Mouse (Mus musculus) liver, adult (tissue): ENCODE data around the gene Sorcs3.

Experiments
- GATA4 ChIP-seq: IDR thresholded peaks from 2 replicates; pipeline ENCODE4 v1.6.1; 2014; ENCODE audit warnings: mild to moderate bottlenecking, low read length; ENCODE audit not compliant: insufficient replicate concordance

The Sorcs3 gene

DNA sequence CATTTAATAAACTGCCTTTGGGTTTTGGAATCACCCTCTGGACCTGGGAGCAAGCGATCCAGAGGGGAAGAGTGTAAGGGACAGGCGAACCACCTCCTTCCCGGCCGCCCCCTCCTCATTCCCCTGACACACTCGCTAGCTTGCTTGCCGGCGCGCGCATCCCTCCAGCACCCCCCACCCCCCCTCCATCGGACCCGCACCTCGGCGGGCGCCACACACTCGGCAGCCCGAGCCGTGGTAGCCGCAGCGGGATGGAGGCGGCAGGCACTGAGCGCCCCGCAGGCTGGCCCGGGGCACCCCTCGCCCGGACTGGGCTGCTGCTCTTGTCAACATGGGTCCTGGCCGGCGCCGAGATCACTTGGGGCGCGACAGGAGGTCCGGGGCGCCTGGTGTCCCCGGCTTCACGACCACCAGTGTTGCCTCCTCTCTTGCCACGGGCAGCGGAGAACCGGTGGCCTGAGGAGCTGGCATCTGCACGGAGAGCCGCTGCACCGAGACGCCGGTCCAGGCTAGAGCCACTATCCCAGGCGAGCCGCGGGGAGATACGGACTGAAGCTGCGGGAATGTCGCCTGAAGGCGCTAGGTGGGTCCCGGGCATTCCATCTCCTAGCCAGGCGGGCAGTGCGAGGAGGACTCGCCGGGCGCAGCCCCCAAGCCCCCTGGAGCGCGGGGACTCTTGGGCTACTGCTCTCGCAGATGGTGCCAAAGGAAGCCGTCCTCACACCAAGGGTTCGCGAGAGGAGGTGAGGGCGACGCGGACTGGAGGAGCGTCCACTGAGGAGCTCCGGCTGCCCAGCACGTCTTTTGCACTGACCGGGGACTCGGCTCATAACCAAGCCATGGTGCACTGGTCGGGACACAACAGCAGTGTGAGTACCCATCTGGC lies at the start of gene Sorcs3:
Sorcs3 (plus strand) TSS at position 97 of the 886 bp plus-strand sequence.
- TF ChIP-seq GATA4: no peak

DNA sequence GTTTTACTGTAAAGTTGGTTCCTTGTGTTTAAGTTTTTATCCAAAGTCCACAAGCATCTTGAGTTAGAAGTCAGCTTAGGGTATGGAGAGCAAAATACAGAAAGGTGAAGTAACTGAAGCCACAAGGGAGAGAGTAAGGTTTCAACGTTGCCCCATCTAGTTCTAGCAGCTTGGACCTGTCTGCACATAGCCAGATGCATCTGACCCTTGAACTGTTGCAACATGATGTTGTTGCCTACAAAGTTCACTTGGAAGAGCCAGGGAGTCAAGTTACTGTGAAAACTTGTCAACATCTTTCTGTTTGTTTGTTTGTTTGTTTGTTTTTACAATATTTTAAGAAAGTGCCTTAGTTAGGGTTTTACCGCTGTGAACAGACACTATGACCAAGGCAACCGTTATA lies 40.5 kb upstream of the Sorcs3 start:
- TF ChIP-seq GATA4: no peak

- TF ChIP-seq GATA4: no peak
Observed at GRCm38 (mm10) chr19:48167110-48167509, 38.7 kb upstream of the Sorcs3 start.

DNA sequence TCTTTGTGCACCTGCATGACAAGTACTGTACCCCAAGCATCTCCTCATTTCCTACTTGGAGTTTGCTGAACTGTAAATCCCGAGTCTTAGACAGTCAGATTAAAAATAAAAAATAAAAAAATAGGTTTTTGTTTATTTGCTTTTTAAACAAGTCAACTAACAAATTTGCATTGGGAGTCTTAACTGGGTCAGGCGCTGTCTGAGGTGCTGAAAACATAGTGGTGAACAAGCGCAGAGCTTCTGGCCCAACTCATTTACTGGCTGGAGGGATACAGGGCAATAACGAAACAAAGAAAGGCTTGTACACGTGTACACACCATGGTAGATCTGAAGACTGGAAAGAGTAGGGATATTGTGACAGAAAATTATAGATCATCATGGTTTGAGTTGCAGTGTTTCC lies 37.5 kb upstream of the Sorcs3 start:
- no peak for TF ChIP-seq GATA4

DNA sequence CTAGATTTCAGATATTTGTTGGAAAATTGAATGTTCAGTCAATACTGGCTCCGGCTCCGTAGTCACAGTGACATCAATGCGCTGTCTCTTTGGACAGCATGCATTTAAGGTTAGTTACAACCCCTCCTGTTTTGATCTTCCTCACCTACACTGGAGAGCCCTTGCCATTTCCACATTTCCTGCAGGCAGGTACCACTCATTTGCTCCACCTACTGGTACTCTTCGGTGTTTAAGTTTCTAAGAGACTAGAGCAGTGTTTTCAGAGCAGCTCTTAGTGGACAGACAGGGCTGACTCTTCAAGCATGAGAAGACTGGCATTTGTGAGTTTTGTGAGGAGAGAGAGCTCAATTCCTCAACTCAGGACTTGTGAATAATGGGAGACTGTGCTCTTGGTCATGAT lies 31.1 kb upstream of the Sorcs3 start:
- no peak for TF ChIP-seq GATA4

- TF ChIP-seq GATA4: no peak
Observed at GRCm38 (mm10) chr19:48203928-48204470, 1.8 kb upstream of the Sorcs3 start.

DNA sequence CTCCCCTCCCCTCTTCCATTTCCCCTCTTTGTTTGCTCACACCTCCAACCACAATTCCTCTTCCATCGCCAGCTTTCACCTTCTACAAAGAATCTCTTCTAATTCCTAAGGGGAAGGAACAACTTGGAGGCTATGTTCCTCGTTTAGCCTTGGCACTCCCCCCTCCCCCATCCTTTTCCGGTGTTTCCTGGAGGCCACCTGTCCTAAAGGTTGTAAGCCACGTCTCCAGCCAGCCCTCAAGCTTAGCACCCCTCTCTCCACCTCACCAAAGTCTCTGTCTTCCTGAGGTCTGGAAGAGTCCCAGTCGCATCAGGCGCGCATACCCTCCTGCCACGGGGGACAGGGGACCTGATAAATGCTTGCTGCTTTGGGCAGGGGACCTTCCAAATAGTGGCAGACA lies 1.3 kb upstream of the Sorcs3 start:
- no peak for TF ChIP-seq GATA4

DNA sequence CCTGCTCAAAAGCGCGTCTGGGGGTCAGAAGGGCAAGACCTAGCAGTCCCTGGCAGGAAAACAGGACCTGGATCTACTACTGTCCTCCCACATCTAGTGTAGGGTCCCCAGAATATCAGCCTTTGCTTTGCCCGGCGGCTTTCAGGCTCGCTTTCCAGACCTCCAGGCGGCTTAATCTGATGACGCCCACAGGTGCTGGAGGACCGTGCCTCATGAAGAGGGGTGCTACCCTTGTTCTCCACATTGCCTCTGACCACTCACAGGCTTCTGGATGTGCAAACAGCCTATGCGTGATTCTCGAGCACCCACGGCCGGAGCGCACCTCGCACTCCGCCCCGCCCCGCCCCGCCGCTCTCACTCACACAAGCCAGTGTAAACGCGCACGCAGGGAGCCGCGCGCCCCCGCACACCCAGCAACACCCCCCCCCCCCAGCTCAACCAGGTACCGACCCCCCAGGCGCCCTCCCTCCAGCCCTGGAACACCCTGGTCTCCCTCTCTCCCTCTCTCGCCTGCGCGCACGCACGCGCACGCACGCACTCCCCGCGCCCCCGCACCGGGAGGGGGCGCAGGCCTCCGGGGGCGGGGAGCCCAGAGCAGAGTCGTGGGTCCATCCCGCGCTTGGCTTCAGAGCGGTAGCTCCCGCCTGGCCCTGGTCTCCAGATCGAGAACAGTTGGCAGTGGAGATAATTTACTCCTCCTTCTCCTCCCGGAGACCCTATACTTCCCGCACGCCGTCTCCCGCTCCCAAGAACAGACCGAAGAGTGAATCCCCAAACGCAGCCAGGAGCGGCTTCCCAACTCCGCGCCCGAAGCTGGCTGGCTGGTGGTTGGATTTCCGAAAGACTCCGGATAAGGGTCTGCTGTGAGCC lies 698 bp upstream of the Sorcs3 start:
- TF ChIP-seq GATA4: no peak

GRCm38 (mm10) chr19:48206861-48207730 lies 1.3 kb downstream of the Sorcs3 start:
- no peak for TF ChIP-seq GATA4

GRCm38 (mm10) chr19:48207731-48208370 lies 2.0 kb downstream of the Sorcs3 start:
- TF ChIP-seq GATA4: no peak

GRCm38 (mm10) chr19:48215379-48215778 lies 9.6 kb downstream of the Sorcs3 start:
- TF ChIP-seq GATA4: no peak

GRCm38 (mm10) chr19:48237786-48238372 lies 32.1 kb downstream of the Sorcs3 start:
- TF ChIP-seq GATA4: no peak

DNA sequence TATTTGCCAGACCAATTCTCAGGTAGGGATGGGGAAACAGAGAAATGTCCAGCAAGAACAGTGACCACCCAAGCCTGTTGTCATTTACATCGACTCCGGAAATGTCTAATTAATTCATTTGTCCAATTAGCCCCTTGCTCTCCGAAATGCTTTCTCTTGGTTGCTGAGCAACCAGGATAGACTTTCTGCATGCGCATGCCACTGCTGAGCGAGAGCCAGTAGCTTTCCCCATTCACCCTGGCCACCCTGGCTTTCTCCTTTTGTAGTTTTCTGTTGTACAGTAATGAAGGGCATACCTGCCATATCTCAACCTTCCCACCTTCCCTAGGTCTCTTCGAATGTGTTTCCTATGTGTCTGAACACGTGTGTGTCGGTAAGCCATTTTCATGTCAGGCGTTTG lies 32.6 kb downstream of the Sorcs3 start:
- no peak for TF ChIP-seq GATA4

DNA sequence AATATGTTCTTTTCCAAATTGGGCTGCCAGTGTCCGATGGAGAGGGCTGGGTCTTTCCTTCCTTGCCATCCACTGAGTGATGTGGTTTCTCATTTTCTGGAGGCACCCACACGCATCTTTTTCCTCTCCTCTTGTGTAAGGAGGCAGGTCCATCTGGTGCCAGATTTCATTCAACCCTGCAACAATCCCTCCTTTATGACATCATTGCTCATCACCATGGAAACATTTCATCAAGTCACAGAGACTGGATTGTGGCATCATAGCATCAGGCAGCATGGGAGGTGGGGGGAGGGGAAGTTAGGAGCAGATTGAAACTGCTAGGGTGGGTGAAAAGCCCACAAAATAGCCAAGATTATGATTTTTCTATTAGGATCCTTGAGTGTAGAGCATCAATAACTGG lies 35.1 kb downstream of the Sorcs3 start:
- TF ChIP-seq GATA4: no peak
